Mouse (Mus musculus): ENCODE measurements around the gene Pde2a. TPM values are rescaled to one million over a fixed set of nuclear protein-coding genes. Genes with fewer than 3 reads are reported as not detected.
A peak's percentile ranks its signal among the peaks of the same experiment; 100 is the strongest.

The Pde2a gene
- polyA plus RNA-seq, 1 experiment from 2014 or later = 33.5 TPM

DNA sequence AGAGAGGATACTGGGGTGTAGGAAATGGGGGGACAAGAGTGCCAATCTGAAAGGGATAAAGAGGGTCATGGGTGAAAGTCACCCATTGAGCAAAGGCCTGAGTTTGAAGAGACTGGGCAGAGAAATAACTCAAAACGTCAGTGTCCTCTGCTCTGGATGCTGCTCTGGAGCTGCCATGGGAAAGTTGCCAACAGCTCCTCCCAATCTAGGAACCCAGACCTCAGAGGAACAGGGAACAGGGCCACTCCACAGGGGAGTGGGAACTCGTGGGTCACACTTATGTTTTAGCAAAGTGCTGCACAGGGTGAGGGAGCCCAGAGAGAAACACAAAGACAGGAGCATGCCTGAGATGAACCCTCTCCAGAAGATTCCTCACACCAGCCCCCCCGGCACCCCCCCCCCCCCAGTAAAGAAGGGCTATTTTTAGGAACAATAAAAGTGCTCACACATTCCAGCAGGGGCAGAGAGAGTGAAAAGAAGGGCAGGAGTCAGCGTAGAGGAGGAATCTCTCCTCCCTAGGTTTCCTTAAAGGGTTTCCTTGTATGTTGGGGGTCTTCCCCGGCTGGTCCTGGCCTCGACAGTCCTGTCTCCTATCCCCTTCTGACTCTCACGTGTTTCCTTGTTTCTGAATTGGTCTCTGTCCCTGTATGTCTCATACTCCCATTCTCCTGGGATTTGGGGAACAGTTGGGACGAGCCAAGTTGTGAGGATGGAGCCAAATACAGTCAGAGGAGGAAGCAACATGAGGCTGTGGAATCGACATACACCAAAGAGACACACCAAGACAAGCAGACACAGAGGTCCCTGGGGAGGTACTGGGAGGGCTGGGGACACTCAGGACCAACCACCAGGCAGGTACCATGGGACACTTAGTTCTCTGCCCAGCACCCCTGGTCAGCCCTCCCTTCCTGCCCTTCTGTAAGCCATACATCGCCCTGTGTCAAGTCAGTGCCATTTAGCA is 51.4 kb downstream of the Pde2a start:
- Histone ChIP-seq H3K9ac (ENCODE audit: low read depth, low read length) (no peak overlapping the region), H3K4me1 (ENCODE audit: control insufficient read depth, insufficient read depth, low read depth, low read length) (no peaks in the 10 kb centered on the region; the same call in 1 of the 2 replicates), H3K9me3 (ENCODE audit: control insufficient read depth, low read length) (no peaks in the 10 kb centered on the region), H3K27me3 (replicated peaks; ENCODE audit: control insufficient read depth, insufficient read depth, low read length) (no peaks in the 10 kb centered on the region), H3K4me3 (ENCODE audit: low read length) (no peak overlapping the region), H3K27ac (ENCODE audit: low read depth, low read length) (no peak overlapping the region), H3K36me3 (ENCODE audit: control insufficient read depth, insufficient read depth, low read length) (no peaks in the 10 kb centered on the region), H3K4me2 (ENCODE audit: low read length) (no peak overlapping the region)
- WGBS = 52% methylated on average over 10 of the region's 10 CpGs
- no peak for ATAC-seq

DNA sequence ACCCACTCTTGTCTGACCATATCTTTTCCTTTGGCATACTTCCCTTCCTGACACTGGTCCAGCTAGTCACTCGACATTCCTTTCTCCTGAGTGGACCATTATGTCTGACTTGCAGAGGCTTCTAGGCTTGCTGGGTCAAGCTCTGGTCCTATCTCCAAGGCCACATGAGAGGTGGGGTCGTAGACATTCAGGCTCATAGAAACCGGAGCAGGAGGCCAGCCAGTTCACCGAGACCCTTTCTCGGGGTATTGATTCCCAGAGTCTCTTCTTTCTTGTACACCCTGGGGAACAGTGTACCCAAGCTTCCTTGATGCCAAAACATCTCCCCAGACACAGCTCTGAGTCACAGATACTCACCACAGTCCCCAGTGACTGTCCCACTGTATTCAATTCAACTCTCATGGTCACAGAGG is 52.9 kb downstream of the Pde2a start:
- no peaks in the 10 kb centered on the region for H3K36me3 ChIP-seq (ENCODE audit: control insufficient read depth, insufficient read depth, low read length)
- WGBS = 89% methylated on average over 5 of the region's 5 CpGs

DNA sequence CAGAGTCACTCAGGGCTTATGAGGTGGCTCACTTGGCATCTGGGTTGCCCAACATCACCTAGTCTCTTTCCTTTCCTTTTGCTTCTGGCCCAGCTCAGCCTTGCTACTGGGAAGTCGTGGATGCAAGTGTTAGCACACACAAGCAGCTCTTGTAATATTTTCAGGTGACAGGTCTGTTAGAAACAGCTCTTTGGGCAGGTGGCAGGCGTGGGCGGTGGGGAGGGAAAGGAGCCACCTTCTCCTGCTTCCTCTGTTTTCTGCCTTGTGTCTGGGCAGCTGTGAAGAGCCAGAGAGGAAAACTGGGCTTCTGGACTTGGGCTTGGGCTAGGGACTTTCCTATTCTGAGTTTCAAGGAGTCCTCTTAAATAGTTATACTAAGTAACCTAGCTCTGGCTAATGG is 54.5 kb downstream of the Pde2a start:
- Histone ChIP-seq H3K27ac (ENCODE audit: low read depth, low read length) (no peak overlapping the region), H3K9me3 (ENCODE audit: control insufficient read depth, low read length) (no peaks in the 10 kb centered on the region), H3K4me3 (ENCODE audit: low read length) (no peak overlapping the region), H3K4me2 (ENCODE audit: low read length) (no peak overlapping the region), H3K36me3 (ENCODE audit: control insufficient read depth, insufficient read depth, low read length) (no peaks in the 10 kb centered on the region), H3K9ac (ENCODE audit: low read depth, low read length) (no peak overlapping the region), H3K4me1 (ENCODE audit: control insufficient read depth, insufficient read depth, low read depth, low read length) (no peaks in the 10 kb centered on the region; the same call in 1 of the 2 replicates), H3K27me3 (replicated peaks; ENCODE audit: control insufficient read depth, insufficient read depth, low read length) (no peaks in the 10 kb centered on the region)
- ATAC-seq = no peak
- WGBS = 84% methylated on average over 3 of the region's 3 CpGs

More for the DNA sequence above, 52.9 kb downstream of the Pde2a start:
- H3K9me3 ChIP-seq (ENCODE audit: control insufficient read depth, low read length) = no peaks in the 10 kb centered on the region
- no peak overlapping the region for H3K27ac ChIP-seq (ENCODE audit: low read depth, low read length)
- no peak overlapping the region for H3K4me3 ChIP-seq (ENCODE audit: low read length)
- H3K27me3 ChIP-seq (replicated peaks; ENCODE audit: control insufficient read depth, insufficient read depth, low read length) = no peaks in the 10 kb centered on the region
- ATAC-seq = no peak
- no peak overlapping the region for H3K4me2 ChIP-seq (ENCODE audit: low read length)
- no peaks in the 10 kb centered on the region; the same call in 1 of the 2 replicates for H3K4me1 ChIP-seq (ENCODE audit: control insufficient read depth, insufficient read depth, low read depth, low read length)
- no peak overlapping the region for H3K9ac ChIP-seq (ENCODE audit: low read depth, low read length)

DNA sequence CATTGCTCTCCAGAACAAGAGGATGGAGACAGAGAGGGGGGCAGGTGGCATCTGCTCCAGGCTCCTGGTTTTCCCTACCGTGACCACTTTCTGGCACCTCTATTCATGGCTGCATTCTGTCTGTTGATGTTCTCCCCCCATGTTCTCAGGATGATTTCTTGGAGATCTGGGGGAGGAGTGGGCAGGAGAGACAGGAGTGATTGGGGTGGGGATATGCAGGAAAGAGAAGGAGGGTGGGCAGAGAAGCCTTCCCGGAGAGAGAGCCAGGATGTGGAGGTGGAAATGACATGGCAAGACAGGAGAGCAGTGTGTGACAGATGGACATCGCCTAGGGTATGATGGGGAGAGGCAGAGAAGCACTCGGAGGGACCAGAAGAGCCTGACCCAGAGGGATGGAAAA is 55.0 kb downstream of the Pde2a start:
- H3K4me2 ChIP-seq (ENCODE audit: low read length) = no peak overlapping the region
- WGBS = 58% methylated on average over 4 of the region's 4 CpGs
- ATAC-seq = no peak
- no peak overlapping the region for H3K4me3 ChIP-seq (ENCODE audit: low read length)
- H3K9me3 ChIP-seq (ENCODE audit: control insufficient read depth, low read length) = no peaks in the 10 kb centered on the region
- no peaks in the 10 kb centered on the region; the same call in 1 of the 2 replicates for H3K4me1 ChIP-seq (ENCODE audit: control insufficient read depth, insufficient read depth, low read depth, low read length)
- no peaks in the 10 kb centered on the region for H3K36me3 ChIP-seq (ENCODE audit: control insufficient read depth, insufficient read depth, low read length)
- H3K27ac ChIP-seq (ENCODE audit: low read depth, low read length) = no peak overlapping the region
- no peaks in the 10 kb centered on the region for H3K27me3 ChIP-seq (replicated peaks; ENCODE audit: control insufficient read depth, insufficient read depth, low read length)
- H3K9ac ChIP-seq (ENCODE audit: low read depth, low read length) = no peak overlapping the region

DNA sequence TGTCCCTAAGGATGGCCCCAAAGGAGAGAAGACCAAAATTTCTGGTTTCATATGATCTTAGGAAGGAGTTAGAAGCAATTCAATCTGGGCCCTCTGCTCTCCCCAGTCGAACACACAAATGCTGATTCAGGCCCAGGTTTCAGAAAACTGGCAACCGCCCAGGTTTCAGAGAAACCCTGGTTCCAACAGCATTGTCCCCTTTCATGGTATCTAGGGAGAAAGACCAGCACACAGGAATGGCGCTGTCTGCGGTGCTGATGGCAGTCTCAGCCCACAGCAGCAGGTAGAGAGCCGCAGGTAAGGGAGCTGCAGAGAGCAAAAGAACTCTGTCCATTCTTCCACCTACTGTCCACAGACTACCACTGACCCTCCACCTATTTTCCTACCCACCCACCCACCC is 55.7 kb downstream of the Pde2a start:
- ATAC-seq = no peak
- Histone ChIP-seq H3K27me3 (replicated peaks; ENCODE audit: control insufficient read depth, insufficient read depth, low read length) (no peaks in the 10 kb centered on the region), H3K4me3 (ENCODE audit: low read length) (no peak overlapping the region), H3K36me3 (ENCODE audit: control insufficient read depth, insufficient read depth, low read length) (no peaks in the 10 kb centered on the region), H3K4me1 (ENCODE audit: control insufficient read depth, insufficient read depth, low read depth, low read length) (no peaks in the 10 kb centered on the region; the same call in 1 of the 2 replicates), H3K9me3 (ENCODE audit: control insufficient read depth, low read length) (no peaks in the 10 kb centered on the region), H3K9ac (ENCODE audit: low read depth, low read length) (no peak overlapping the region), H3K4me2 (ENCODE audit: low read length) (no peak overlapping the region), H3K27ac (ENCODE audit: low read depth, low read length) (no peak overlapping the region)
- WGBS = 48% methylated on average over 5 of the region's 5 CpGs

DNA sequence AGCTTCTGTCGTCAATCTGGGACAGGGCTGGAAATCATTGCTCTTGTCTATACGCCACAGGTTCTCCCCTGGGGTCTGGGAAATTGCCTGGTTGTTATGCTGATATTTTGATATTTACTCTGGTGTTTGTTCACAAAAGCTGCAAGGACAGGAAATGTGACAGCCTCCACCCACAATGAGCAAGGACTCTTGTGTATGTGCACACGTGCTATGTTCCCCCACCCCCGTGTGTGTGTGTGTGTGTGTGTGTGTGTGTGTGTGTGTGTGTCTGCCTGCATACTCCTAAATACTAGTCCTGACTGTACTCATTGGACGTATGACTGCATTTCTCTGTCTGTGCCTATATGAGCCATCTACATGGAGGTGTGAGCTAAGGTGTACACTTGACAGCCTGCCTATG is 56.6 kb downstream of the Pde2a start:
- Histone ChIP-seq H3K27ac (ENCODE audit: low read depth, low read length) (no peak overlapping the region), H3K27me3 (replicated peaks; ENCODE audit: control insufficient read depth, insufficient read depth, low read length) (no peaks in the 10 kb centered on the region), H3K4me3 (ENCODE audit: low read length) (no peak overlapping the region), H3K4me2 (ENCODE audit: low read length) (no peak overlapping the region), H3K4me1 (ENCODE audit: control insufficient read depth, insufficient read depth, low read depth, low read length) (peaks cover 4% of the 10 kb centered on the region), H3K9me3 (ENCODE audit: control insufficient read depth, low read length) (no peaks in the 10 kb centered on the region), H3K9ac (ENCODE audit: low read depth, low read length) (no peak overlapping the region), H3K36me3 (ENCODE audit: control insufficient read depth, insufficient read depth, low read length) (no peaks in the 10 kb centered on the region)
- no peak for ATAC-seq
- whole genome bisulfite sequencing = 71% methylated on average over 5 of the region's 5 CpGs

DNA sequence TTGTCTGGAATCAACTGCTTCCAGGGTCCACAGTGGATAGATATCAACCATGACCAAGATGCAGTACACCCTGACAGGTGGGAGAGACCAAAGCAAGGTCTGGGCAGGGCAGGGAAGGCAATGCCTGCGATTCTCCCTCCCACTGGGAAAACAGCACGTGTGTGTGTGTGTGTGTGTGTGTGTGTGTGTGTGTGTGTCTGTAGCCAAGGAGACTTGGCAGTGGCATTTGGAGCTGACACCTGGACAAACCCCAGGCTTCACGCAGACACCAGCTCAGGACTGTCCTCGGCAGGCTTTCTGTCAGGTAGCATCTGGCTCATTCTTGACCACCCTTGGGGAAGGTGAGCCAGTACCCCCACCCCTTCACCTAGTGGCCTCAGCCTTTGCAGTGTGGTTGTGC is 58.4 kb downstream of the Pde2a start:
- no peaks in the 10 kb centered on the region for H3K27me3 ChIP-seq (replicated peaks; ENCODE audit: control insufficient read depth, insufficient read depth, low read length)
- no peaks in the 10 kb centered on the region for H3K9me3 ChIP-seq (ENCODE audit: control insufficient read depth, low read length)
- H3K36me3 ChIP-seq (ENCODE audit: control insufficient read depth, insufficient read depth, low read length) = no peaks in the 10 kb centered on the region
- H3K9ac ChIP-seq (ENCODE audit: low read depth, low read length) = no peak overlapping the region
- peaks cover 7% of the 10 kb centered on the region for H3K4me1 ChIP-seq (ENCODE audit: control insufficient read depth, insufficient read depth, low read depth, low read length)
- no peak overlapping the region for H3K4me3 ChIP-seq (ENCODE audit: low read length)
- WGBS = 48% methylated on average over 4 of the region's 4 CpGs
- ATAC-seq = no peak
- no peak overlapping the region for H3K4me2 ChIP-seq (ENCODE audit: low read length)
- no peak overlapping the region for H3K27ac ChIP-seq (ENCODE audit: low read depth, low read length)

DNA sequence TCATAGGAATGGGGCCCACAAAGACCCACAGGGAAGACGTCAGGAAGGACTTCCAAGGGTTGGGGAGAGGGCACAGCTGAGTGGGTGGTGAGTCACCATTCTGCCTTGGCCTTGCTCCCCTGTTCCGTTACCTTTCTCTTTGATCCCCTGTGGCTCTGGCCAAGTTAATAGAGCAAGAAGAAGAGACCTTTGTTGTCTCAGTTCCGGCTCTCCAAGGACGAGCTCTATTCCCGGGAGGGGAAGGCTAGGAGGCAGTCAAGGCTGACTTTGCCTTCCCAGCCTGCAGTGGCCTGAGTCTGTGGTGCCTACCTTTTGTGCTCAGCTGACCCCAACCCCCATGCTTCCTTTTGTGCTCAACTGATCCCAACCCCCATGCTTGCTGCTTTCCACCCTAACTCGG is 59.2 kb downstream of the Pde2a start:
- no peaks in the 10 kb centered on the region for H3K27me3 ChIP-seq (replicated peaks; ENCODE audit: control insufficient read depth, insufficient read depth, low read length)
- no peaks in the 10 kb centered on the region for H3K9me3 ChIP-seq (ENCODE audit: control insufficient read depth, low read length)
- H3K9ac ChIP-seq (ENCODE audit: low read depth, low read length) = no peak overlapping the region
- no peaks in the 10 kb centered on the region for H3K36me3 ChIP-seq (ENCODE audit: control insufficient read depth, insufficient read depth, low read length)
- no peak overlapping the region for H3K4me2 ChIP-seq (ENCODE audit: low read length)
- no peak overlapping the region for H3K4me3 ChIP-seq (ENCODE audit: low read length)
- peaks cover 7% of the 10 kb centered on the region for H3K4me1 ChIP-seq (ENCODE audit: control insufficient read depth, insufficient read depth, low read depth, low read length)
- WGBS = 49% methylated on average over 6 of the region's 6 CpGs
- ATAC-seq = no peak
- H3K27ac ChIP-seq (ENCODE audit: low read depth, low read length) = no peak overlapping the region

DNA sequence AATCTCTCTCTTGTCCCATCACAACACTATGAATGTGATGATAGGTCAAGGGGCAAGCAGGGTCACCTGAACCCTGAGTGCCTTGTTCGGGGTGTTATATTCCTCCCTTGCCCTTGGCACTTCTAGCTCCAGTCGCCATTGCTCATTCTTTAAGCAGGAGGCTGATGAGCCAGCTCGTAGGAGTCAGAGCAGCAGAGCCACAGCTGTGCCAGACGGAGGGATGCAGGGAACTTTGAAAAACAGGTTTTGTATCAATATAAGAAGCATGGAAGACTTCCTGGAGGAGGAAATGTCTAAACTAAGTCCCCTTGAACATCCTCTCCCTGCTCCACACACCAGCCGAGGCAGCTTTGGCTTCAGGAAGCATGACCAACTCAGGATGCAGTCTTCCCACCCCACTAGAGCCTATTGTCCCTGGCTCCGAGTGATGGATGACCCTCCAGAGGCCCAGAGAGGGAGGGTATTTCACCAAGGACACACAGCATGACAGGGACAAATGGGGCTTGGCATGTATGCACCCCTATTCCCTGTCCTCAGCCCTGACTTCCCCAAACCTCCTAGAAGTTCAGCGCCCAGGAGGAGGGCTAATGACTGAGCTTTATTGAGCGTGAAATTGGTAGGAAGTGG is 60.5 kb downstream of the Pde2a start:
- H3K36me3 ChIP-seq (ENCODE audit: control insufficient read depth, insufficient read depth, low read length) = no peaks in the 10 kb centered on the region
- ATAC-seq = peak; percentile 48
- H3K27ac ChIP-seq (ENCODE audit: low read depth, low read length) = no peak overlapping the region
- no peak overlapping the region for H3K4me2 ChIP-seq (ENCODE audit: low read length)
- peaks cover 7% of the 10 kb centered on the region for H3K4me1 ChIP-seq (ENCODE audit: control insufficient read depth, insufficient read depth, low read depth, low read length)
- H3K9ac ChIP-seq (ENCODE audit: low read depth, low read length) = no peak overlapping the region
- 34% methylated on average over 8 of the region's 8 CpGs for WGBS
- H3K4me3 ChIP-seq (ENCODE audit: low read length) = no peak overlapping the region
- no peaks in the 10 kb centered on the region for H3K27me3 ChIP-seq (replicated peaks; ENCODE audit: control insufficient read depth, insufficient read depth, low read length)
- no peaks in the 10 kb centered on the region for H3K9me3 ChIP-seq (ENCODE audit: control insufficient read depth, low read length)

Measured in hindbrain, embryonic 16.5 days (tissue).